Mouse (Mus musculus): ENCODE data around the gene Wdr25.

Gene Wdr25

GRCm38 (mm10) chr12:108938844-108939243 is 45.4 kb downstream of the Wdr25 start:
- DNase-seq = no peak

- DNase-seq = no peak
Measured at GRCm38 (mm10) chr12:108939317-108939716, 45.9 kb downstream of the Wdr25 start.

GRCm38 (mm10) chr12:108940255-108940654 is 46.8 kb downstream of the Wdr25 start:
- peak; percentile 32 for DNase-seq

GRCm38 (mm10) chr12:108941282-108941681 is 47.9 kb downstream of the Wdr25 start:
- DNase-seq = no peak

- no peak for DNase-seq
Measured at GRCm38 (mm10) chr12:108942203-108942923, 48.9 kb downstream of the Wdr25 start.

GRCm38 (mm10) chr12:108953011-108953550 is 59.6 kb downstream of the Wdr25 start:
- DNase-seq = no peak

GRCm38 (mm10) chr12:108953838-108954237 is 60.4 kb downstream of the Wdr25 start:
- DNase-seq = no peak

- DNase-seq = no peak
Measured at GRCm38 (mm10) chr12:108954456-108954855, 61.0 kb downstream of the Wdr25 start.

GRCm38 (mm10) chr12:108958483-108958882 is 65.1 kb downstream of the Wdr25 start:
- no peak for DNase-seq

- no peak for DNase-seq
Measured at GRCm38 (mm10) chr12:108958991-108959638, 65.7 kb downstream of the Wdr25 start.

- DNase-seq = no peak
Measured at GRCm38 (mm10) chr12:108959639-108960219, 66.3 kb downstream of the Wdr25 start.

- no peak for DNase-seq
Measured at GRCm38 (mm10) chr12:108960225-108960624, 66.8 kb downstream of the Wdr25 start.

- no peak for DNase-seq
Measured at GRCm38 (mm10) chr12:108967631-108968030, 74.2 kb downstream of the Wdr25 start.

- DNase-seq = no peak
Measured at GRCm38 (mm10) chr12:108968031-108968430, 74.6 kb downstream of the Wdr25 start.

- no peak for DNase-seq
Measured at GRCm38 (mm10) chr12:108971446-108971845, 78.0 kb downstream of the Wdr25 start.

- no peak for DNase-seq
Measured at GRCm38 (mm10) chr12:108972234-108972633, 78.8 kb downstream of the Wdr25 start.

GRCm38 (mm10) chr12:108979977-108980376 is 86.5 kb downstream of the Wdr25 start:
- DNase-seq = no peak

GRCm38 (mm10) chr12:108981941-108982683 is 88.7 kb downstream of the Wdr25 start:
- DNase-seq = no peak

- no peak for DNase-seq
Measured at GRCm38 (mm10) chr12:108982684-108982960, 89.2 kb downstream of the Wdr25 start.

GRCm38 (mm10) chr12:108983496-108983895 is 90.1 kb downstream of the Wdr25 start:
- DNase-seq = peak; percentile 27

- DNase-seq = no peak
Measured at GRCm38 (mm10) chr12:108984471-108984870, 91.0 kb downstream of the Wdr25 start.

GRCm38 (mm10) chr12:108985025-108985424 is 91.6 kb downstream of the Wdr25 start:
- no peak for DNase-seq

- DNase-seq = no peak
Measured at GRCm38 (mm10) chr12:108987448-108987847, 94.0 kb downstream of the Wdr25 start.
